ENCODE assay signal across 27 mouse cellular contexts in genomic region chr12:99496945-99497344, GRCm38 (mm10).
DNase-seq lines count a peak whose midpoint lies in the region; ATAC-seq and TF ChIP-seq lines count a peak whose summit lies in the region.
"Had no signal": no experiment of that assay in that cellular context is flagged by ENCODE, and none has a peak within 500 bp of the region (broad histone marks: within the 10 kb centered on the region; RNA-seq: fewer than 3 reads in every experiment).

No protein-coding gene starts in this region.

- TF ChIP-seq CTCF in midbrain, postnatal 0 days (IDR thresholded peaks at IDR 0.05) = no peak

- H3K4me1 ChIP-seq in midbrain, postnatal 0 days (ENCODE audit: insufficient read depth, low read length) = peaks cover 5% of the 10 kb centered on the region; the same call in 1 of the 2 replicates
- H3K4me1 ChIP-seq: heart, embryonic 12.5 days; heart, embryonic 15.5 days; intestine, embryonic 15.5 days had no signal

- no peak overlapping the region for H3K4me2 ChIP-seq in midbrain, postnatal 0 days (ENCODE audit: low read depth, low read length, poor library complexity, severe bottlenecking)
- H3K4me2 ChIP-seq: forebrain, embryonic 13.5 days; heart, embryonic 12.5 days; heart, embryonic 15.5 days; hindbrain, embryonic 13.5 days; intestine, embryonic 15.5 days had no signal

- peak; percentile 60 for ATAC-seq in megakaryocyte progenitor cell, adult 5-6 weeks (replicated peaks; ENCODE audit: poor library complexity)
- ATAC-seq in midbrain, postnatal 0 days (ENCODE audit: low FRiP score) = no peak
- ATAC-seq: CD4-positive, CD25-positive, alpha-beta regulatory T cell, adult 4 months; forebrain, embryonic 13.5 days; forebrain, embryonic 16.5 days; hindbrain, embryonic 16.5 days; intestine, embryonic 15.5 days had no signal

- no peak overlapping the region for H3K9ac ChIP-seq in midbrain, postnatal 0 days (replicated peaks; ENCODE audit: low read length, poor library complexity, severe bottlenecking)
- H3K9ac ChIP-seq: forebrain, embryonic 13.5 days; heart, embryonic 12.5 days; heart, embryonic 15.5 days; hindbrain, embryonic 13.5 days; intestine, embryonic 15.5 days had no signal

- no peak overlapping the region for H3K4me3 ChIP-seq in midbrain, postnatal 0 days (ENCODE audit: low read depth, low read length)
- H3K4me3 ChIP-seq: forebrain, embryonic 10.5 days; forebrain, embryonic 13.5 days; heart, embryonic 12.5 days; heart, embryonic 15.5 days; hindbrain, embryonic 10.5 days; hindbrain, embryonic 13.5 days; intestine, embryonic 15.5 days had no signal

- WGBS in midbrain, postnatal 0 days = 88% methylated on average over 3 of the region's 3 CpGs

- no peaks in the 10 kb centered on the region for H3K9me3 ChIP-seq in midbrain, postnatal 0 days (ENCODE audit: low read length)
- H3K9me3 ChIP-seq: hindbrain, embryonic 10.5 days; hindbrain, embryonic 13.5 days; intestine, embryonic 15.5 days had no signal

- DNase-seq in 416B (ENCODE audit: low read depth) (peak; percentile 29), R1 (ENCODE audit: low read depth, low spot score) (peak; percentile 46), adipocyte (ENCODE audit: low spot score) (no peak)
- DNase-seq in heart, adult 8-10 months (ENCODE audit: low spot score) = no peak
- no peak for DNase-seq in midbrain, postnatal 0 days (ENCODE audit: low spot score)
- DNase-seq: adrenal gland, adult 2 months; adrenal gland, postnatal 25 days; cerebellum, adult 11-12 months; cerebellum, adult 8-10 months; cerebellum, postnatal 10 days; cerebellum, postnatal 36 days; gastrocnemius, postnatal 10 days; gastrocnemius, postnatal 36 days; heart, adult 11 months; heart, postnatal 10 days; heart, postnatal 36 days had no signal

- no peaks in the 10 kb centered on the region for H3K36me3 ChIP-seq in midbrain, postnatal 0 days (ENCODE audit: insufficient read depth, low read length)
- H3K36me3 ChIP-seq: heart, embryonic 12.5 days; intestine, embryonic 15.5 days had no signal

- no peak overlapping the region for H3K27ac ChIP-seq in midbrain, postnatal 0 days (ENCODE audit: low read depth, low read length)
- H3K27ac ChIP-seq: forebrain, embryonic 10.5 days; forebrain, embryonic 13.5 days; heart, embryonic 15.5 days; hindbrain, embryonic 10.5 days; hindbrain, embryonic 13.5 days; intestine, embryonic 15.5 days had no signal

- H3K27me3 ChIP-seq in midbrain, postnatal 0 days (ENCODE audit: insufficient read depth, low read length) = no peaks in the 10 kb centered on the region
- H3K27me3 ChIP-seq: forebrain, embryonic 13.5 days; heart, embryonic 12.5 days; heart, embryonic 15.5 days; hindbrain, embryonic 13.5 days; intestine, embryonic 15.5 days had no signal

Comparison
In these comparisons a context has a peak if more than half of its experiments do, and no peak if none do; other contexts are left out.
1. DNase-seq: peak in 416B (single experiment) and R1 (single experiment); none in heart, adult 8-10 months (single experiment), adipocyte (single experiment) and midbrain, postnatal 0 days (single experiment).